Mouse (Mus musculus) liver, adult 2 months (tissue): ENCODE measurements around the gene Foxp1.

Experiments used
- CTCF ChIP-seq: fragments of 200-500 bp; IDR thresholded peaks from 2 replicates; pipeline ENCODE4 v1.5.1; 2011; ENCODE audit warnings: low read depth, low read length, control low read depth
- POLR2A ChIP-seq: fragments of 200-500 bp; IDR thresholded peaks from 2 replicates; pipeline ENCODE4 v1.6.1; 2011; ENCODE audit warnings: low read length, control low read depth; ENCODE audit not compliant: insufficient read depth; ENCODE audit errors: extremely low read depth

DNA sequence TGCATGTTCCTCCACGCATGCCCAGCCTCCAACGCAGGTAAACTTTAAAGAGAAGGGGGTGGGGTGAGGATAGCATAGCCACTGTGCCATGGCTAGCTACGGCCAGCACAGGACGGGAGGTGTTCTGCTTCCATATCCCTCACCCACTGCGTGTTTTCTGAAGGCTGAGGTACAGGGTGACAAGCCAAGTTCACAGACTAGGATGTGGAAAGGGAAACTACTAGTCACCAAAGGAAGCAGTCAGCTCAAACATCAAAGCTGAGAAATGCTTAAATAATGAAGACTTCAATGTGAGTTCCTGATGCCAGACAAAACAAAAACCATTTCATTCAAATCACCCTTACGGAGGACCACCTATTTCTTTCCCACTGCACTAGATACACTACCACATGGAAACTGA lies 357.8 kb downstream of the Foxp1 start:
- no peak for TF ChIP-seq CTCF
- no peak for TF ChIP-seq POLR2A
